Mouse (Mus musculus) megakaryocyte-erythroid progenitor cell, adult 5 weeks (primary cell): ENCODE measurements around the gene Olfr1284. TPM values are rescaled to one million over a fixed set of nuclear protein-coding genes. Genes with fewer than 3 reads are reported as not detected.

Experiments
- polyA plus RNA-seq: library from polyadenylated mRNA; stranded (reverse); fragments of >175 nt; gene quantifications from 2 replicates; pipeline ENCODE4 v1.2.3, GENCODE M21; 2012

Gene Olfr1284
- polyA plus RNA-seq, result not detected in 2 replicates

DNA sequence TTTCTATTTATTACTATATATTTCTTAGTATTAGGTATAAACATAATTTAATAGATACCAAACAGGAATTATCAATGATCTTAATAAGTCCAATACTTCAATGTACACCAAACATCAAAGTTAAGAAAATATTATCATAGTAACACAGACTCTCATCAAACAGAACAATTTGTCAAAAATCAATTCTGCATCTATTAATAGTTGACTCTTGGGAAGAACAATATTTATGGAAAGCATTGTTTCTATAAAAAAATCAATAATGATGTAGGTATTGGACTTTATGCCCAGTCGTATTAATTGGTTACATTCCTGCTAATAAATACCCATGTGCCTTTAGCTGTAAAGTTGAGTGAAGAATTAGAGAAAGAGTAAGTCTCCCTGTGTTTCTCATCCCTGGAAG, at the start of gene Olfr1284:
Gene Olfr1284 (plus strand): TSS at position 301 of the 400 bp plus-strand sequence.

DNA sequence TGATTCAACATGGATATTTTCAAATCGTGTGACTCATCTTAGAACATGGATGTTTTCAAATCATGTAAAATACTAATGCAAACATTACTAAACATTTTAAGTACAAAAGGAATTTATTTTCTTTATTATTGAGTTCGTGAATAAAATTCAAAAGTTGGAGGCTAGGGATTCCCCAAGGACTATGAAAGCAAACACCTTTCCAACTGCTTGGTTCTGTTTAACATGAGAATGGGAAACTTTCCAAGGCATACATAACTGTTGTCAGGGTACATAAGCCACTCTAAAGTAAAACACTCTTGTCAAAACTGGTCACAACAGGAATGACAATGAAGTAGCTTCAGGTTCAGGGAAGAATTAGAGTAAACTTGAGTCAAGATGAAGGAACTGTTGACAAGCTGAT, 49.1 kb upstream of the Olfr1284 start, which contains the start of gene Olfr1281:
Gene Olfr1281 (plus strand): TSS at position 301 of the 400 bp plus-strand sequence.

DNA sequence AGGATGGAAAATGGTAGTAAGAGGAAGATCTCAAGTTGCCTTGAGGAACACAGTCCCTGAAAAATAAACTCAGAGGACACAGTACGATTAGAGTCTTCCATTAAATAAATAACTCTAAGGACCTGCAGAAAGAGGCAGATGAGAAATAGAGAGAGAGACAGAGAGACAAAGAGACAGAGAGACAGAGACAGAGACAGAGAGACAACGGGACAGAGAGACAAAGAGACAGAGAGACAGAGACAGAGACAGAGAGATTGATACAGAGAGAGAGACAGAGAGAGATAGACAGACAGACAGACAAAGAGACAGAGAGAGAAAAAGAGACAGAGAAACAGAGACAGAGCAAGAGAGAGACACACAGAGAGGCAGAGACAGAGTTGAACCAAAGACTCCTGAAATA, 39.3 kb upstream of the Olfr1284 start, which contains the start of gene Olfr1282:
Gene Olfr1282 (minus strand): TSS at position 101 of the 400 bp plus-strand sequence.

DNA sequence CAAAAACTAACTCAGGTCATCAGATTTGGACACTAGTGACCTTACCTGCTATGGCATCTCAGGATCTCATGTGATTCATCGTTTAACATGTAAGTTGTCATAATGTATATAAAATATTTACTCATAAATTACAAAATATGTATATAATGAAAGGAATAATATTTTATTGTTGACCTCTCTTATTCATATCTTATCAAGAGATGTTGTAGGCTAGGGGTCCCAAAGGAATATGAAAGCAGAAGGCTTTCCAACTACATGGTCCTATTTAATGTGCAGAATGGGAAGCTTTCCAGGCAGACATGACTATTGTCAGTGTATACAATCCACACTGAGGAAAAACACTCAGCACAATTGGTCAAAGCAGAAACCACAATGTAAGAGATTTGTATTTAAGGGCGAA, 8.8 kb upstream of the Olfr1284 start, which contains the start of gene Olfr1283:
Gene Olfr1283 (plus strand): TSS at position 301 of the 400 bp plus-strand sequence.

DNA sequence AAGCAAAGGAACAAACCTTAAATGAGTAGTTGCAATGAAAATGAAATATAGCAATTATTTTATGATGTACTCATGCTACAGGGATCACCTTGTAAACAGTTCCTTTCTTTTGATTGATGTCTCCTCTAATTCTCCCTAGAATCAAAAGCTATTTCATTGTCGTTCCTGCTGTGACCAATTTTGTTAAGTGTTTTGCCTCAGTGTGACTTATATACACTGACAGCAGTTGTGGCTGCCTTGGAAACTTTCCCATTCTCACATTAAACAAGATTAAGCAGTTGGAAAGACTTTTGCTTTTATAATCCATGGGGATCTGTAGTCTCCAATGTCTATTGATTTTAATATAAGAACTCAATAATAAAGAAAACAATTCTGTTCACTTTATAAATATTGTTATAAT, 47.6 kb downstream of the Olfr1284 start, which contains the start of gene Olfr1286:
Gene Olfr1286 (minus strand): TSS at position 185 of the 400 bp plus-strand sequence.

Other genes with a start within 250 kb of the Olfr1284 start
- gene Gm15130, start 222.6 kb upstream of the Olfr1284 start, polyA plus RNA-seq, result not detected in 2 replicates
- not detected in 2 replicates for gene 4930430A15Rik, start 145.9 kb upstream of the Olfr1284 start, polyA plus RNA-seq
- not detected in 2 replicates for gene Olfr1275, start 140.2 kb upstream of the Olfr1284 start, polyA plus RNA-seq
- not detected in 2 replicates for gene Olfr1276, start 121.0 kb upstream of the Olfr1284 start, polyA plus RNA-seq
- not detected in 2 replicates for gene Olfr1277, start 101.4 kb upstream of the Olfr1284 start, polyA plus RNA-seq
- not detected in 2 replicates for gene Olfr1278, start 85.4 kb upstream of the Olfr1284 start, polyA plus RNA-seq
- not detected in 2 replicates for gene Olfr1279, start 74.9 kb upstream of the Olfr1284 start, polyA plus RNA-seq
- not detected in 2 replicates for gene Olfr1280, start 61.5 kb upstream of the Olfr1284 start, polyA plus RNA-seq
- not detected in 2 replicates for gene Olfr1281, start 49.0 kb upstream of the Olfr1284 start, polyA plus RNA-seq
- gene Olfr1282, start 39.4 kb upstream of the Olfr1284 start, polyA plus RNA-seq, result not detected in 2 replicates
- not detected in 2 replicates for gene Olfr1283, start 8.7 kb upstream of the Olfr1284 start, polyA plus RNA-seq
- not detected in 2 replicates for gene Olfr1286, start 47.6 kb downstream of the Olfr1284 start, polyA plus RNA-seq
- gene Olfr1287, start 73.6 kb downstream of the Olfr1284 start, polyA plus RNA-seq, result not detected in 2 replicates
- gene Olfr1288, start 98.6 kb downstream of the Olfr1284 start, polyA plus RNA-seq, result not detected in 2 replicates
- gene Olfr1289, start 105.3 kb downstream of the Olfr1284 start, polyA plus RNA-seq, result not detected in 2 replicates
- gene Olfr1290, start 118.3 kb downstream of the Olfr1284 start, polyA plus RNA-seq, result not detected in 2 replicates
- not detected in 2 replicates for gene Olfr1291-ps1, start 121.7 kb downstream of the Olfr1284 start, polyA plus RNA-seq
- gene Olfr1293-ps, start 149.7 kb downstream of the Olfr1284 start, polyA plus RNA-seq, result not detected in 2 replicates
- gene Olfr1294, start 164.8 kb downstream of the Olfr1284 start, polyA plus RNA-seq, result not detected in 2 replicates
- not detected in 2 replicates for gene Olfr1295, start 194.2 kb downstream of the Olfr1284 start, polyA plus RNA-seq